Mouse (Mus musculus): ENCODE measurements around the gene Gm10563.

DNA sequence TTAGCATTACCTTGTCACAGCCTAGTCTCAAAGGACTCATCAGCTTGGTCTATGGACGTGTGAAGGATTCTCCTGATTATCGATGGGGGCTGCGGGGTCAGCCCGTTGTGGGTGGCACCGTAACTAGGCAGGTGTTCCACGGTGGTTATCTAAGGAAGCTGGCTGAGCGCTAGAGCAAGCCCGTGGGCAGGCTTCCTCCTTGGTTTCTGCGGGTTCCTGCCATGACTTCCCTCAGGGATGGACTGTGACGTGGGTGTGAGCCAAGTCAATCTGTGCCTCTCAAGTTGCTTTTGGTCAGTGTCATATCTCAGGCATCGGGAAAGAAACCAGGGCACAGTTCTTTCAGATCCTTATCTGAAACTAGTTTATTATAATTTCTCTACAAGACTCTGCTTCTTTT is 70.3 kb downstream of the Gm10563 start:
- TF ChIP-seq POLR2AphosphoS2 (IDR thresholded peaks at IDR 0.05; ENCODE audit: insufficient read length, low read depth) (no peak), MYOD1 (IDR thresholded peaks at IDR 0.05; ENCODE audit: control insufficient read depth in 1 of 3, insufficient read length in 2 of 3, low read depth in 2 of 3) (peak in 1 of 3 experiments; percentile 59), E2F4 (IDR thresholded peaks at IDR 0.05; ENCODE audit: insufficient read depth) (no peak), POLR2A (IDR thresholded peaks at IDR 0.05; ENCODE audit: insufficient read length, low read depth) (no peak), USF1 (IDR thresholded peaks at IDR 0.05; ENCODE audit: low read depth) (no peak), CEBPB (IDR thresholded peaks at IDR 0.05; ENCODE audit: insufficient read depth, poor library complexity, severe bottlenecking) (no peak)
